Mouse (Mus musculus): ENCODE measurements at regions not wholly inside any gene's neighbourhood (a gene's known extent, or its start where the extent isn't known, plus 50 kb on each side); places are given as distances from the start of the nearest gene placed in this dataset.

GRCm38 (mm10) chr2:45956792-45957330 lies 839.7 kb upstream of the Zeb2 start:
- no peak overlapping the region for H3K27ac ChIP-seq
- no peak overlapping the region for H3K4me3 ChIP-seq (replicated peaks)
- no peak overlapping the region for H3K9ac ChIP-seq (replicated peaks)
- WGBS: 53% methylated on average over 4 of the region's 4 CpGs
- no peak overlapping the region for H3K4me2 ChIP-seq
- ATAC-seq (ENCODE audit: insufficient number of reproducible peaks, insufficient read depth, low FRiP score, low TSS enrichment, low read depth): no peak
- H3K36me3 ChIP-seq: no peaks in the 10 kb centered on the region
- no peaks in the 10 kb centered on the region for H3K9me3 ChIP-seq
- H3K27me3 ChIP-seq: no peaks in the 10 kb centered on the region
- no peaks in the 10 kb centered on the region for H3K4me1 ChIP-seq (replicated peaks)

- Histone ChIP-seq H3K27ac (no peak overlapping the region), H3K4me2 (no peak overlapping the region), H3K9me3 (no peaks in the 10 kb centered on the region), H3K4me1 (replicated peaks) (no peaks in the 10 kb centered on the region), H3K36me3 (no peaks in the 10 kb centered on the region), H3K4me3 (replicated peaks) (no peak overlapping the region), H3K9ac (replicated peaks) (no peak overlapping the region), H3K27me3 (no peaks in the 10 kb centered on the region)
- 80% methylated on average over 1 of the region's 1 CpGs for WGBS
- ATAC-seq (ENCODE audit: insufficient number of reproducible peaks, insufficient read depth, low FRiP score, low TSS enrichment, low read depth): no peak
Measured at GRCm38 (mm10) chr2:45948758-45949157, 831.6 kb upstream of the Zeb2 start.

- Histone ChIP-seq H3K4me1 (replicated peaks) (no peaks in the 10 kb centered on the region), H3K9ac (replicated peaks) (no peak overlapping the region), H3K27me3 (no peaks in the 10 kb centered on the region), H3K27ac (no peak overlapping the region), H3K9me3 (no peaks in the 10 kb centered on the region), H3K4me3 (replicated peaks) (no peak overlapping the region), H3K36me3 (no peaks in the 10 kb centered on the region), H3K4me2 (no peak overlapping the region)
- no peak for ATAC-seq (ENCODE audit: insufficient number of reproducible peaks, insufficient read depth, low FRiP score, low TSS enrichment, low read depth)
- 76% methylated on average over 7 of the region's 7 CpGs for WGBS
Measured at GRCm38 (mm10) chr2:45925791-45926480, 808.7 kb upstream of the Zeb2 start.

GRCm38 (mm10) chr2:45908871-45909270 lies 791.7 kb upstream of the Zeb2 start:
- 48% methylated on average over 1 of the region's 1 CpGs for WGBS
- Histone ChIP-seq H3K4me1 (replicated peaks) (0 out of 2 replicates have a peak, but pooled peaks cover 3% of the 10 kb centered on the region), H3K4me2 (no peak overlapping the region), H3K4me3 (replicated peaks) (no peak overlapping the region), H3K9ac (replicated peaks) (no peak overlapping the region), H3K9me3 (no peaks in the 10 kb centered on the region), H3K27me3 (no peaks in the 10 kb centered on the region), H3K27ac (no peak overlapping the region), H3K36me3 (no peaks in the 10 kb centered on the region)
- no peak for ATAC-seq (ENCODE audit: insufficient number of reproducible peaks, insufficient read depth, low FRiP score, low TSS enrichment, low read depth)

GRCm38 (mm10) chr2:45904623-45905235 lies 787.5 kb upstream of the Zeb2 start:
- 60% methylated on average over 2 of the region's 2 CpGs for WGBS
- 0 out of 2 replicates have a peak, but pooled peaks cover 3% of the 10 kb centered on the region for H3K4me1 ChIP-seq (replicated peaks)
- ATAC-seq (ENCODE audit: insufficient number of reproducible peaks, insufficient read depth, low FRiP score, low TSS enrichment, low read depth): no peak
- no peak overlapping the region for H3K27ac ChIP-seq
- H3K4me2 ChIP-seq: no peak overlapping the region
- no peaks in the 10 kb centered on the region for H3K27me3 ChIP-seq
- H3K4me3 ChIP-seq (replicated peaks): no peak overlapping the region
- H3K36me3 ChIP-seq: no peaks in the 10 kb centered on the region
- H3K9me3 ChIP-seq: 0 out of 2 replicates have a peak, but pooled peaks cover 3% of the 10 kb centered on the region
- H3K9ac ChIP-seq (replicated peaks): no peak overlapping the region

GRCm38 (mm10) chr2:45904090-45904489 lies 786.9 kb upstream of the Zeb2 start:
- ATAC-seq (ENCODE audit: insufficient number of reproducible peaks, insufficient read depth, low FRiP score, low TSS enrichment, low read depth): no peak
- Histone ChIP-seq H3K4me1 (replicated peaks) (0 out of 2 replicates have a peak, but pooled peaks cover 3% of the 10 kb centered on the region), H3K36me3 (no peaks in the 10 kb centered on the region), H3K4me3 (replicated peaks) (no peak overlapping the region), H3K27ac (no peak overlapping the region), H3K4me2 (no peak overlapping the region), H3K27me3 (no peaks in the 10 kb centered on the region), H3K9me3 (0 out of 2 replicates have a peak, but pooled peaks cover 3% of the 10 kb centered on the region), H3K9ac (replicated peaks) (no peak overlapping the region)
- WGBS: 92% methylated on average over 4 of the region's 4 CpGs

GRCm38 (mm10) chr2:45903350-45903749 lies 786.2 kb upstream of the Zeb2 start:
- no peaks in the 10 kb centered on the region for H3K27me3 ChIP-seq
- WGBS: 84% methylated on average over 1 of the region's 1 CpGs
- H3K4me1 ChIP-seq (replicated peaks): 0 out of 2 replicates have a peak, but pooled peaks cover 3% of the 10 kb centered on the region
- ATAC-seq (ENCODE audit: insufficient number of reproducible peaks, insufficient read depth, low FRiP score, low TSS enrichment, low read depth): no peak
- no peaks in the 10 kb centered on the region for H3K36me3 ChIP-seq
- no peak overlapping the region for H3K4me2 ChIP-seq
- H3K9me3 ChIP-seq: 0 out of 2 replicates have a peak, but pooled peaks cover 3% of the 10 kb centered on the region
- no peak overlapping the region for H3K9ac ChIP-seq (replicated peaks)
- no peak overlapping the region for H3K4me3 ChIP-seq (replicated peaks)
- H3K27ac ChIP-seq: no peak overlapping the region

- 0 out of 2 replicates have a peak, but pooled peaks cover 3% of the 10 kb centered on the region for H3K9me3 ChIP-seq
- H3K36me3 ChIP-seq: no peaks in the 10 kb centered on the region
- H3K27ac ChIP-seq: no peak overlapping the region
- ATAC-seq (ENCODE audit: insufficient number of reproducible peaks, insufficient read depth, low FRiP score, low TSS enrichment, low read depth): no peak
- H3K4me2 ChIP-seq: no peak overlapping the region
- H3K4me3 ChIP-seq (replicated peaks): no peak overlapping the region
- H3K4me1 ChIP-seq (replicated peaks): 0 out of 2 replicates have a peak, but pooled peaks cover 3% of the 10 kb centered on the region
- H3K9ac ChIP-seq (replicated peaks): no peak overlapping the region
- H3K27me3 ChIP-seq: no peaks in the 10 kb centered on the region
- WGBS: 85% methylated on average over 4 of the region's 4 CpGs
Measured at GRCm38 (mm10) chr2:45901892-45902291, 784.7 kb upstream of the Zeb2 start.

GRCm38 (mm10) chr2:45884680-45885079 lies 767.5 kb upstream of the Zeb2 start:
- no peak for ATAC-seq (ENCODE audit: insufficient number of reproducible peaks, insufficient read depth, low FRiP score, low TSS enrichment, low read depth)
- Histone ChIP-seq H3K27me3 (no peaks in the 10 kb centered on the region), H3K9me3 (no peaks in the 10 kb centered on the region), H3K4me3 (replicated peaks) (no peak overlapping the region), H3K36me3 (no peaks in the 10 kb centered on the region), H3K27ac (no peak overlapping the region), H3K9ac (replicated peaks) (no peak overlapping the region), H3K4me2 (no peak overlapping the region), H3K4me1 (replicated peaks) (no peaks in the 10 kb centered on the region)
- WGBS: 87% methylated on average over 3 of the region's 3 CpGs

GRCm38 (mm10) chr2:45878656-45879055 lies 761.5 kb upstream of the Zeb2 start:
- ATAC-seq (ENCODE audit: insufficient number of reproducible peaks, insufficient read depth, low FRiP score, low TSS enrichment, low read depth): no peak
- Histone ChIP-seq H3K4me2 (no peak overlapping the region), H3K27ac (no peak overlapping the region), H3K9ac (replicated peaks) (no peak overlapping the region), H3K4me3 (replicated peaks) (no peak overlapping the region), H3K9me3 (no peaks in the 10 kb centered on the region), H3K4me1 (replicated peaks) (no peaks in the 10 kb centered on the region), H3K27me3 (no peaks in the 10 kb centered on the region), H3K36me3 (no peaks in the 10 kb centered on the region)

GRCm38 (mm10) chr2:45859901-45860331 lies 742.7 kb upstream of the Zeb2 start:
- Histone ChIP-seq H3K4me1 (replicated peaks) (no peaks in the 10 kb centered on the region), H3K9ac (replicated peaks) (no peak overlapping the region), H3K27me3 (no peaks in the 10 kb centered on the region), H3K4me2 (no peak overlapping the region), H3K9me3 (no peaks in the 10 kb centered on the region), H3K4me3 (replicated peaks) (no peak overlapping the region), H3K36me3 (no peaks in the 10 kb centered on the region), H3K27ac (no peak overlapping the region)
- ATAC-seq (ENCODE audit: insufficient number of reproducible peaks, insufficient read depth, low FRiP score, low TSS enrichment, low read depth): no peak
- WGBS: 76% methylated on average over 4 of the region's 4 CpGs

Measured in limb, embryonic 12.5 days (tissue).